Mouse (Mus musculus) cortical plate, adult 2 months (tissue): ENCODE measurements around the gene Sema3c. TPM values are rescaled to one million over a fixed set of nuclear protein-coding genes. Genes with fewer than 3 reads are reported as not detected.

Experiments
- H3K27ac ChIP-seq: fragments of 200-500 bp; 2 replicates; pipeline ENCODE4 v1.5.1; 2012; ENCODE audit warnings: low read length, control low read depth, inconsistent platforms; ENCODE audit not compliant: insufficient read depth
- H3K4me1 ChIP-seq: fragments of 200-500 bp; 2 replicates; pipeline ENCODE4 v1.6.1; 2011; ENCODE audit warnings: low read length; ENCODE audit not compliant: control insufficient read depth, insufficient read depth
- H3K4me3 ChIP-seq: fragments of 200-500 bp; 2 replicates; pipeline ENCODE4 v1.5.1; 2011; ENCODE audit warnings: mild to moderate bottlenecking, low read length, control low read depth; ENCODE audit not compliant: insufficient read depth
- CTCF ChIP-seq: fragments of 200-500 bp; IDR thresholded peaks from 2 replicates; pipeline ENCODE4 v1.5.1; 2011; ENCODE audit warnings: mild to moderate bottlenecking, control low read depth, low read length; ENCODE audit not compliant: insufficient read depth; ENCODE audit errors: extremely low read depth
- POLR2A ChIP-seq: fragments of 200-500 bp; IDR thresholded peaks from 2 replicates; pipeline ENCODE4 v1.6.1; 2011; ENCODE audit warnings: mild to moderate bottlenecking, low read length, control low read depth; ENCODE audit not compliant: insufficient read depth; ENCODE audit errors: extremely low read depth
- polyA plus RNA-seq: library from polyadenylated mRNA; depleted of rRNA; stranded (reverse); fragments of >200 nt; gene quantifications from 2 replicates; pipeline ENCODE4 v1.2.3, GENCODE M21; 2012

The Sema3c gene
- polyA plus RNA-seq, 1 experiment: 9.4 TPM

DNA sequence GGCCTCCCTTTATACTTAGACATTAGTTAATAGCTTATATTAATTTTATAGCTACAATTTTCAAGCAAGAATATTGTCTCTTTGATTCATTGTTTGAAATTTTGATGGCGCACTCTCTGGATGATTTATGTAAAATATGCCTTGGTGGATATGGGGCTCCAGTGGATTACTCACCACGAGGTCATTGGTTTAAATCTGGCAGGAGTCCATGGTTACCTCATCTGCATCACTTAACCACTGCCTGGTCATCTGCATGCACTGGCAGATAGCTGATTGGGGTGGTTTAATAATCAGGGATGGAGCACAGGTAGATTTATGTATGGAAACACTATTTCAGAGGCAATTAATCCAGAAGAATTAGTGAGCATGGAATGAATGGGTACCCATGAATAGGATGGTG, 2.0 kb downstream of the Sema3c start:
- Histone ChIP-seq H3K4me3 (no peak overlapping the region; the same call in 1 of the 2 replicates), H3K27ac (no peak overlapping the region), H3K4me1 (no peaks in the 10 kb centered on the region; the same call in 1 of the 2 replicates)
- no peak for TF ChIP-seq CTCF
- TF ChIP-seq POLR2A: no peak

DNA sequence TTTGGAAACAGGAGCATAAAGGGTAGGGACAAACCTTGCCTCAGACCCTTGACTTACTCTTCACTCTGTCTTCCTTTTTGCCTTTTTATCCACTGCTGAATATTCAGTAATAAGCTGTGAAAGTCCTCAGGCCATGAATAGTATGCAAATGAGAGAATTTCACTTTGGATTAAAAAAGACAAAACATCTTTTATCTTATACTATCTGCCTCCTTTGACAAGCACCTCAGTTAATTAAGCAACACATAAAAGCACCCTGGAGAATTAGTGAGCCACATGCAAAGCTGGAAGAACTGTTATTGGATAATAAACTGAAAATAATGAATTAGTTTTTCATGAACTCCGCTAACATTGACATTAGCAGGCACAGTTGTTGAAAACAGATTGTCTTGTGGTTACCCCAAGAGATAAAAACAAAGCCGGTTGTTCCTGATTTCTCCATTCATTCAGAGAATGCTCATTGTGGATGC, 8.0 kb downstream of the Sema3c start:
- Histone ChIP-seq H3K27ac (no peak overlapping the region), H3K4me3 (no peak overlapping the region), H3K4me1 (no peaks in the 10 kb centered on the region)
- TF ChIP-seq POLR2A (no peak), CTCF (no peak)

DNA sequence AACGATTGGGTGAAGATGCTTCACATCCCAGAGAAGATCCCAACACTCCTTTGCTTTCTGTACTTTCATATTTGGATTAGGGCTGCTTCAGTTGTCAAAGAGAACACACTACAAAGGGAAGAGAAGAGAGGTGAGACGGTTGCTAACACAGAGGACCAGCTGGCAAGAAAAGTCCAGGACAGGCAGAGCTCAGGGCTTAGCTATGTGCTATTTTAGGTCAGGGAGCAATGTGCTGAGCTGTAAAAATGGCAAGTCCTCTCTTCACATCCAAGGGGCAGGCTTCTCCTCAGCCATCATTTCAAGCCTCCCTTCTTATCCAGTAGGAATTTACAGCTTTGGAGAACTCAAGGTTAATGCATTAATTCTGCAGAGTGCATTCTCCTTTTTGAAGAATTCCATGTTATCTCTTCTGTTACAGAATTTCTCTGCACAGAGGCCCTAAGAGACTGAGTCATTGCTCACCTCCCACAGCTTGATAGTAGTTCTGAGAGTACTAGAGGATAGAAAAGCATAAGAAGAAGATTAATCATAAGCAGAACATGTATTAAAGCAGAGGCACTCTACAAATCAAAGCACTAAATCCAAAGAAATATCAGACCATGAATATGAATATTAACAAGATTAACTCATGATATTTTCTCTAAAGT, 10.3 kb downstream of the Sema3c start:
- Histone ChIP-seq H3K27ac (no peak overlapping the region), H3K4me3 (no peak overlapping the region), H3K4me1 (no peaks in the 10 kb centered on the region)
- TF ChIP-seq POLR2A (no peak), CTCF (no peak)

DNA sequence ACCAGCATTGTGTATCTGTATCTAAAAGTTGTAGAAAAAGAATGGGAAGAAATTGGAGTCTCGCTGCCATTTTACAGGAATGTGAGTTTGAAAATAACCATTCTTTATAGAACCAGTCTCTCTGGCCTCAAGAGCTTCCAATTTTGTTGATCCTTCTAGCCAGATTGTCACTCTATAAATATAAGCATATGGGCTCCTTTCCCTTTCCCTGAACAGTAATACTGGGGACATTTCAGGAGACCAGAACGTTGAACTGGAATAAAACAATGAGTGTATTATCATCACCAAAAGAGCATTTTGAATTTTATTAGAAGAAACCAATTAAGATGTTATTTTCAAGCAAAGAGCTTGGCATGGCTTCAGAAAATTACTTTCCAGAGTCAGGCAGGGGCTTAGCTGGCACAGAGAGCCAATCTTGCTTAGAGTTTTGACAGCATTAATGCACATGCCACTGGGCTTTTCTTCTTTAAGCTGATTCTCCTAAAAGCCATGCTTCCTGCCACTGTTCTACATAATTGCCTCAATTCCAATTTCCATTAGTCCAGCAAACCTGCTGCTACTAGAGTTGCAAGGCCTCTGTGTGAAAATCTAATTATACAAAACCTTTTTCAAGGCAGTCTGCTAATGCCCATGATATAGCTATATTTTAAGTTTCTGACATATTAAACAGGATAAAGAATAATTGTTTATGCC, 12.6 kb downstream of the Sema3c start:
- no peak overlapping the region for H3K27ac ChIP-seq
- H3K4me3 ChIP-seq: no peak overlapping the region
- no peaks in the 10 kb centered on the region for H3K4me1 ChIP-seq
- TF ChIP-seq POLR2A: no peak
- TF ChIP-seq CTCF: no peak

DNA sequence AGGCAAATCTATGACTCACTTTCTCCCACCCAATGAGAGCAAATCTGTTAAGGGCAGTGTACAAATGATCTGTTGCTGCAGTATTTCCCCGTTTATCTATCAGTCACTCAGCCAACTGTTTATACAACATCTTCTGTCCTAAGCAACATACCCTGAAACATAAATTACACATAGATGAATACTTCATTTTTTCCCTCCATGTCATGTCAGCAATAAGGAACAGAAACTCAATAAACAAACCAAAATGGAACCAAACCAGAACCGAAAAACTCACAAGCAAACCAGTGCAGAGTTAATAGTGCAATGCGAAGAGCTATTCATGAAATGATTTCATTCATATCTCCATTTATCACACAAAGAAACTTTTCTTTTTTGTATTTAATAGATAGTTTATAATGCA, 17.8 kb downstream of the Sema3c start:
- Histone ChIP-seq H3K4me3 (no peak overlapping the region), H3K27ac (no peak overlapping the region), H3K4me1 (no peaks in the 10 kb centered on the region)
- TF ChIP-seq CTCF (no peak), POLR2A (no peak)

DNA sequence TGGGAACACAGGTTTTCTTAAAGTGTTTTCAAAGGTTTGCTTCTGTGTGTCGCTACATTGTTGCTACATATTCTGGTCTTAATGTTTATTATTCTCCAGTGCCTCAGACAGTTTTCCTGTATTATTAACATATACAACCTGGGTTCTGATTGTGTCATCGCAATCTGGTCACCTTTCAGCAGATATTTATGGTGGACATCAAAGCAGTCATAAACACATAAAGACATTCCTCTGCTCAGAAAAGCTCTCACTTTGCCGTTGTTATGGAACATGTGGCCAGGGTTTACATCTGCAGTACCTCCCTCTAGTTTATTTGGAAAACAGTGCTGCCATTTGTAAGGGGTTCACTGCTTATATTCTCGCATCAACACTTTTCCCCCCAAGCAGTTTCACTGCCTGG, 27.6 kb downstream of the Sema3c start:
- Histone ChIP-seq H3K4me1 (no peaks in the 10 kb centered on the region), H3K27ac (no peak overlapping the region)
- TF ChIP-seq CTCF: no peak
- TF ChIP-seq POLR2A: no peak

DNA sequence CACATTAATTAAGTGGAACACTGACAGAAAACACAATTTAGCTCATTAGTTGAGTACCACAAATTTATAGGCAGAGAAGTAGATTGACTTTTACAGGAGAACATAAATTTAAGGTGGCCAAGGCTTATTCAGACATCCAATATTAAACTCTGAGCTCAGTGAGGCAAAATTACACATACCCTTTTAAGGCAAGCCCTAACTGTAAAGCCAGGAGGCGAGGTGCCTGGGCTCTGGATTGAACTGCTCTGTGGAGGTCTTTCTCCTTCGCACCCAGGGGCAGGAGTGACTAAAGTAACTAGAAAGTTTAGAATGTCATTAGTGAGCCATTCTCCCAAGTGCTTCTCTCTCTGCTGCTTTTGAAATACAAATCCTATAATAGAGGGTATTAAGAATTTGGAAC, 46.5 kb downstream of the Sema3c start:
- no peaks in the 10 kb centered on the region for H3K4me1 ChIP-seq
- no peak overlapping the region for H3K27ac ChIP-seq
- no peak overlapping the region for H3K4me3 ChIP-seq
- TF ChIP-seq POLR2A (no peak), CTCF (no peak)

More for the DNA sequence above, 27.6 kb downstream of the Sema3c start:
- H3K4me3 ChIP-seq: no peak overlapping the region

DNA sequence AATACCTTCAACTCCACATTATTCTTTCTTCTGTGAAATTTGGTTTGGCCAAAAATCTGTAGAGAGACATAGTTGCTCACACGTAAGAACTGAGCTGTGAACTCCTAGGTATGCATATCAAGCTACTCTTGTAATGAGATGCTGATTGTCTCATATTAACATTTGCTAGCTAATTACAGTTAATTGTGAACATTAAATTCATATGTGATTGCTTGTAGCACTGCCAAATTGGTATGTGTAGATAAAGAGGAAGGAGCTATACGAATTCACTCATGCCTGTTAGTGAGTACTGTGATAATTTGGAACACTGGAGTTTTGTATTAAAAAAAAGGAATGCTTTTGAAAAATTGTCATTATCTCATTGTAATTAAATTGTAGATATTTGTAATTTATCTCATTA, 48.5 kb downstream of the Sema3c start:
- TF ChIP-seq CTCF: no peak
- no peak for TF ChIP-seq POLR2A
- H3K4me1 ChIP-seq: no peaks in the 10 kb centered on the region
- no peak overlapping the region for H3K4me3 ChIP-seq
- no peak overlapping the region for H3K27ac ChIP-seq

DNA sequence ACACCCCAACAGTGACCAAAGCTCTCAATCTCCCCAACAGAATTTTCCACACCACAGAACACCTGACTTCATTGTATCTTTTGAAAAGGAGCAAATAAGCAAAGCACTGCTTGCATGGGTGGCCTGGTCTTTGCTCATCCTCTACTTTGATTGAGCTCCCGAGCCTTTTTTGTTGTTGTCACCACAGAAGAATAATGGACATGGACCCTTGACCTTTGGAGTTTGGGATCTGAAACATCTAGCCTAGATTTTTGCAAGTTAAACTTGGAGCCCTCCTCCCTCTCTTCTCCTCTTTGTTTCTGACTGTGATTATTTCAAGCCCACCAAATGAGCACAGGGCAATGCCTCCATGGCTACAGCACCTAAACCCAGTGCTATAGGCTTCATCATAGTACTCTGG, 54.5 kb downstream of the Sema3c start:
- H3K4me1 ChIP-seq: no peaks in the 10 kb centered on the region
- no peak overlapping the region for H3K27ac ChIP-seq
- H3K4me3 ChIP-seq: no peak overlapping the region
- TF ChIP-seq POLR2A (no peak), CTCF (no peak)

DNA sequence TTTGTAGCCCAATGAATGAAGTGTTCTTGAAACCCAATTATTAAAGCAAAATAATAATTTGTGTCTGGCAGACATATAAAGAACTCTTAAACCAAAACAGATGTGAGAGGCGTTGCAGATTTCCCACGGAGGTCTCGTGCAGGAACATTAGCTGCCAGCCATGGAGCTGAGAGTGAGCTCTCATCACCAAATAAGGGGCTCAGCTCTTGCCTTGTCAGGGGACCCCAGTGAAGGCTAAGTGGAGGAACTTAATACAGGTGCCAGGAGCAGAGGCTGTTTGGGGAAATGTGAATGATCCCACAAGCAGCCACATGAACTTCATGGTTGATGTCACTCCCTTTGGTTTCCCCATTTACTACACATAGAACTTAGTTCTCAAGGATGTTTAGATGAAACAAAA, 55.5 kb downstream of the Sema3c start:
- Histone ChIP-seq H3K4me3 (no peak overlapping the region), H3K27ac (no peak overlapping the region), H3K4me1 (no peaks in the 10 kb centered on the region)
- TF ChIP-seq CTCF (no peak), POLR2A (no peak)
